Mouse (Mus musculus) common myeloid progenitor, adult 5-6 weeks (primary cell): ENCODE measurements at regions not wholly inside any gene's neighbourhood (a gene's known extent, or its start where the extent isn't known, plus 50 kb on each side); places are given as distances from the start of the nearest gene placed in this dataset.

Source experiments
- ATAC-seq: replicated peaks from 2 replicates; pipeline ENCODE4 v1.8.0; 2016; ENCODE audit warnings: low read depth, mild to moderate bottlenecking, moderate TSS enrichment, inconsistent platforms; ENCODE audit not compliant: poor library complexity, severe bottlenecking

DNA sequence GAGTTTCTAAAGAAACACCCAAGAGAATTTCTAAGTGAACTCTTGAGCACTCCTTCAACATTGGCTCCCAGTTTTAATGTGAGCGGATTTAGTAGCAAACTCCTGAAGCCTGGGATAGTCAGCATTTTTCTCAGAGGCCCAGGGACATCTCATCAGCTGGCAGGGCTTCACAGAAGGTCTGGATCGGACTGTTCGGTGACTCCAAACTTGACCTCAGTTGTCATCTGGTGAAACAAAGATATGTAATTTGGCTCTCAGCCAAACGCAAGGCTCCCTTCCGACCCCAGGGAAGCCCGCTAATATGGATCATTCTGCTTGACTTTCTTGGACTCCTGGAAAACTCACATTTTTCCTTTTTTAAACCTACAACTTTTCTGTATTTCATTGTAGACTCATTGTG lies 76.0 kb upstream of the Kcnk2 start:
- ATAC-seq = no peak

DNA sequence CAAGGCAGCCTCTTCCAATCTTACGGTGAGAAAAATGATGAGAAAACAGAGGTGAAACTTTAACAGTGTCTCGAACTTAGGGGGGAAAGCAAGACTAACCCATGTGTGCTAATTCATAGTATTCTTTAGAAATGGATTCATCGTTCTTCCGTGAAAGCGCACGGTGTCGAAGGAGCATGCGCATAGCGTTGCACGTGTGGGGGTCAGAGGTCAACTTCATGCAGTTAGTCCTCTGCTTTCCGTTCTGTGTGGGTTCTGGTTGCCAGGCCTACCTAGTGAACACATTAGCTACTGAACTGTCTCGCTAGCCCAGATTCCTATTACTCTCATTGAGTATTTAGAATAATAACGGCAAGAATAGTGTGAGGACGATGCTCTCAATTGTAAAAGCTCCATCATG lies 74.7 kb upstream of the Kcnk2 start:
- no peak for ATAC-seq

DNA sequence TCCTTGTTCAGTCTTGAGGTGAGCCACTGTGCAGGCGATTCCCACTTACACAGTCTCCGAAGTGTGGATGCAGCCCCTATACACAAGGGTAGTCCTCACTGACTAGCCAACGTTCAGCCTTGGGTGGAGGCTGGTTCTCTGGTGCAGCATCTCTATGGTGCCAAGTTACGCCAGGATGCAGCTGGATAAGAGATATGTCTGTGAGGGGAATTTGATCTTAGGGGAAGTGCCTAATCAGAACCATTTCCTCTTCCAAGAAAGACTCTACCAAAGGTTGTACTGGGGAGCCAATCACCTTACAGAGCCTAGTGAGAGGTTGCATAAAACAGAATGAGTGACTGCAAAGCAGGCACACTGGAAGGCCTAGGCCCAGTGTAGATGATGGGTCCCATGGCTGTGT lies 71.0 kb upstream of the Kcnk2 start:
- ATAC-seq = no peak

DNA sequence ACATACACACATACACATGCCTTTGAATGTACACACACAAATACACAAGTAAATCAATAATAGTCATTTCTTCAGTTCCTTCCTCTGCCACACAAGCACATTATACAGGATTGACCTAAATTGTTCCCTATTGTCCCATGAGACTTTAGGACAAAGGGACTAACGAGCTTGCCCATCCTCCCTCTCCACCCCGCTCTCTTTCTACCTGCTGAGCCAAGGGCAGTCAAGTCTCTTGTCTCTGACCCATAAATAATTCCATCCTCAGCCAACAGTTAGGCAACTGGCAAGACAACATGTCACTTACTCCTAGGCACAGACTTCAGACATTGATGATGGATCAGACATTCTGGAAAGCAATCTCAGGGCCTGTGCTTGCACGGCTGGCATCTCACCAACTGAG lies 56.3 kb upstream of the Kcnk2 start:
- no peak for ATAC-seq
